Mouse (Mus musculus) hematopoietic multipotent progenitor cell, adult 10-12 weeks (in vitro differentiated cells): ENCODE data around the gene Svbp. TPM values are rescaled to one million over a fixed set of nuclear protein-coding genes. Genes with fewer than 3 reads are reported as not detected.

Source experiments
- polyA plus RNA-seq: library from polyadenylated mRNA; stranded (reverse); fragments of >175 nt; gene quantifications from 2 replicates; pipeline ENCODE4 v1.2.3, GENCODE M21; 2012; ENCODE audit warnings: low replicate concordance

Svbp gene
- 69.1 and 98.0 TPM in 2 replicates for polyA plus RNA-seq

GRCm38 (mm10) chr4:119194909-119195581 lies at the start of gene Svbp:
Gene Svbp (plus strand): TSS chr4:119195306.

GRCm38 (mm10) chr4:119173851-119174453 lies 21.2 kb upstream of the Svbp start, which contains the start of gene Zfp691:
Gene Zfp691 (minus strand): TSS chr4:119174195.

GRCm38 (mm10) chr4:119189864-119190263 lies 5.2 kb upstream of the Svbp start, which contains the start of gene Ermap:
Gene Ermap (minus strand): TSS chr4:119190011.

GRCm38 (mm10) chr4:119218169-119218568 lies 23.1 kb downstream of the Svbp start, which contains the start of gene Tmem269:
Gene Tmem269 (minus strand): TSS chr4:119218217.

GRCm38 (mm10) chr4:119232410-119233255 lies 37.5 kb downstream of the Svbp start, which contains the start of the genes AU022252 and P3h1:
Gene AU022252 (minus strand): TSS chr4:119232712.
Gene P3h1 (plus strand): TSS chr4:119232915.

Other genes starting within 250 kb of the Svbp start
- gene Lao1, start 233.7 kb upstream of the Svbp start, polyA plus RNA-seq: not detected in 2 replicates
- 39.8 and 41.8 TPM in 2 replicates for gene Slc2a1, start 86.6 kb upstream of the Svbp start, polyA plus RNA-seq
- 9.6 and 12.2 TPM in 2 replicates for gene Zfp691, start 21.1 kb upstream of the Svbp start, polyA plus RNA-seq
- gene Ermap, start 5.3 kb upstream of the Svbp start, polyA plus RNA-seq: 1.6 and 40.7 TPM in 2 replicates
- not detected in 2 replicates for gene Tmem269, start 22.9 kb downstream of the Svbp start, polyA plus RNA-seq
- 9.5 and 19.4 TPM in 2 replicates for gene AU022252, start 37.4 kb downstream of the Svbp start, polyA plus RNA-seq
- gene P3h1, start 37.6 kb downstream of the Svbp start, polyA plus RNA-seq: 2.5 and 3.6 TPM in 2 replicates
- gene Cldn19, start 60.1 kb downstream of the Svbp start, polyA plus RNA-seq: 0.02 TPM in 1 of 2 replicates, not detected in the other
- 573 and 743 TPM in 2 replicates for gene Ybx1, start 99.3 kb downstream of the Svbp start, polyA plus RNA-seq
- gene Ppih, start 125.2 kb downstream of the Svbp start, polyA plus RNA-seq: 1.5 and 2.9 TPM in 2 replicates
- 0.85 and 0.96 TPM in 2 replicates for gene Ccdc30, start 220.2 kb downstream of the Svbp start, polyA plus RNA-seq
- 14.1 and 25.8 TPM in 2 replicates for gene Ppcs, start 227.1 kb downstream of the Svbp start, polyA plus RNA-seq
- gene Zmynd12, start 227.5 kb downstream of the Svbp start, polyA plus RNA-seq: 0.18 and 0.21 TPM in 2 replicates